Mouse (Mus musculus): ENCODE results near the gene Mas1.
"Not testable (repeated sequence)": the region's sequence is repeated elsewhere in the genome, so short reads cannot be mapped to it uniquely, and the experiment has no call there.

Mas1 gene

DNA sequence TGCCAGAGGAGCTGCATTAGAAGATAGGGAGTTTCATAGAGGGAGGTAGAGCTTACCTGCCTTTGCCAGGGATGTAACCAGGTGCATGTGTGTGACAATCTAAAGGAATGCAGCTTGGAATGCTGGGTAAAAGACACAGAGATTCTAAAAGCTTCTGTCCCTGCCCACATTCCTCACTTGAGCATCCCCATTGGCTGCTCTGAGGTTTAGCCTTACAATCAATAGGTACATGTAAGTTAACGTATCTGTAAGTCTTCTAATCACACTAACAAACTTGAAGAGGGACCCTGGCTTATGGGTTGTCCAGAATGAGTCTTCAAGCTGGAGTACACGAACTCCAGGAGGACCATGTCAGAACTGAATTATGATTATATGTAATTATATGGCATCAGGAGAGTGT is at the start of gene Mas1:
Gene Mas1 (minus strand): TSS at position 101 of the 400 bp plus-strand sequence.
- no peak for DNase-seq (ENCODE audit: extremely low spot score, low read depth, low spot score)

DNA sequence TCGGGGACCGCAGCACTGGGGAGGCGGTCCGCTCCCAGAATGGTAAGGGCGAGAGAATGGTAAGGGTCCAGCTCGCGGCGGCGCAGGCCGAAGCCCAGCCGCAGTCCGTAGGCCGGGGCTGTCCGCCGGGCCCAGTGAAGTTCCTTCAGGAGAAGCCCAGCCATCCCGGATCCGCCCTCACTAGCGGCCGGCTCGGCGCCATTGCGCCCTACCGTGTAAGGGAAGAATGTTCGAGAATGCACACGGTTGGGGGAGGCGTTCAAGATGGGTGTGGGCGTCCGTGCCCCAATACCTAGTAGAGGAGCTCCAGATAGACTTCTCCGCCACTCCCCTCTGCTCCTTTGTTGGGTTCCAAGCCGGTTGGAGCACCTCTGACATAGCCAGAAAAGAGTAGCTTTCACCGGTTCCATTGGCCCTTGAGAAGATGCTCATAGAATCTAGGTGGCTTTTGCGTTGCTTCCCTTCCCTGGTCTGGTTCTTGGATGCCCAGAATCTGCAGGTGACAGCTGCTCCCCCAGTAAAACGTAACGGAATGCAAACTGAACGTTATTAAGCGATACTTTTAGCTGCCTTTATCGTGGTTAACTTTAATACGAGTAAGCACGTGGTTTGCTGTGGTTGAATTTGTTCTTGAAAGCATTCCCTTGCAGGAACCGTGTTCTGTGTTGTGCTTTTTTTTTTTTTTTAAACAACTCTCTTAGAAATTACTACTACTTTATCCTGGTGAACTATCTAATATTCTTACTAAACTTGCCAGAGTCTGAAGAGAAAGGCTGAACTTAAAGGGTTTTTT is 48.8 kb upstream of the Mas1 start:
- no peak for DNase-seq (ENCODE audit: extremely low spot score, low read depth, low spot score)

DNA sequence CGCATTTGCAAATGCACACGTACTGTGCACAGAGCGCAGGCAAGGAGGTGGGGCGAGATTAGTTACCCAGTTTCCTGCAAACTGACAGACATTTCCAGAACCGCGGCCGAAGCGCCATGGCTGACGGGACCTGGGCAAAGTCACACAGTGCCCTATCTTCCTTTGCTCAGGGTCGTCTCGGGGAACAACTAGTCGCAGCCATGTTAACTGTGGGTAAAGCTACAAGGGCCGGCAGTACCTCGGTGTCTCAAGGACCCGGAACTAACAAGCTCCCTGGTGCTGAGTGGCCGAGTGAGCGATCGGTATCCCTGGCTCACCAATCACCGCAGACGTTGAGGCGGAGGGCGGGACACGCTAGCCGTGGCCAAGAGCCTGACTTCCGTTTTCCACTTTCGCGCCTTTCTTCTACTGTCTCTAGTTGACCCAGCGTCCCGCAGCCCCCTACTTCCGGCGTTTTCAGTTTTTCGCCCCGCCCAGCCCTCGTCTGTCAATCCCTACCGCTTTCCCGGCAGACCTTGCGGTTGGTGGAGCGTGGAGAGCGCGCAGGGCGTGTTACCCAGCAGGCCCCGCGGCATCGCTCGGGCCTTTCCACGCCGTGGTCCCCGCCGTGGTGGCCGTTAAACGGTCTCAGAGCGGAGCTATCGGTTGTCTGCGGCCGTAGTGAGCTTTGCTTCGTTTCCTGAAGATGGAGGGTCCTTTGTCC is 48.1 kb upstream of the Mas1 start, which contains the start of gene Mrpl18:
Gene Mrpl18 (minus strand): TSS at position 465 of the 703 bp plus-strand sequence.
- DNase-seq (ENCODE audit: extremely low spot score, low read depth, low spot score) = peak; percentile 95

DNA sequence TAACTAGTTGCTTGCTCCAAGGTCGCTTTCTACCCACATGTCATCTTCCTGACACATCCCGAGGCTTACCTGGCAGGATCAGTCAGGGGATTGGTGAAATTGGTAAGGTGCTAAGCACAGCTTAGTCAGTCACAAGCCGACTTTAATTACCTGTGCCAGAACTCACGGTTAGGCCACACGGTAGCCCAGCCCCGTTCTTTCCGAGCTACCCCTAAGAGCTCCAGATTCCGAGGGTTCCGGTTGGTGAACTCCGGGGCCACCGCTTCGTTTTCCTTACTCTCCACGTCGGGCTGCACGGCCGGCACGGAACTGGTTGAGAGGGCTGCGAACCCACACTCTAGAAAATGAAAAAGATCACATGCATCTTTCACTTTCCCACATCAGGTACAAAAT is 47.5 kb upstream of the Mas1 start, which contains the start of gene Tcp1:
Gene Tcp1 (plus strand): TSS at position 214 of the 393 bp plus-strand sequence.
- no peak for DNase-seq (ENCODE audit: extremely low spot score, low read depth, low spot score)

DNA sequence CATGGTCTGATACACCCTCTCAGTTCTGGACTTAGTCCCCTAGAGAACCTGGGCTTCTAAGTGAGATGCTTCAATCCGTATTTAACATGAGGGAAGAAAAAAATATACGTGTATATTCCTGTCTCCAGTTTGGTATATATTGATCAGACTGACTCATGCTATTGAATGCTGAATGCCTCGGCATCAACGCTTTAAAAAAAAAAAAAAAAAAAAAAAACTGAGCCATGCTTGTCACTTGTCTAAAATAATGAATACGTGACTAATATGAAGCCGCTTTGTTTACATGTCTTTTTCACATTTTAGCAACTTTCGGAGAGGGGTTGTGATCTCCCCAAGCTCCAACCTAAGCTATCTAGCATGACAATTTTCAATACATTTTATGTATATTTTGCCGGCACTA is 42.4 kb upstream of the Mas1 start:
- no peak for DNase-seq (ENCODE audit: extremely low spot score, low read depth, low spot score)

DNA sequence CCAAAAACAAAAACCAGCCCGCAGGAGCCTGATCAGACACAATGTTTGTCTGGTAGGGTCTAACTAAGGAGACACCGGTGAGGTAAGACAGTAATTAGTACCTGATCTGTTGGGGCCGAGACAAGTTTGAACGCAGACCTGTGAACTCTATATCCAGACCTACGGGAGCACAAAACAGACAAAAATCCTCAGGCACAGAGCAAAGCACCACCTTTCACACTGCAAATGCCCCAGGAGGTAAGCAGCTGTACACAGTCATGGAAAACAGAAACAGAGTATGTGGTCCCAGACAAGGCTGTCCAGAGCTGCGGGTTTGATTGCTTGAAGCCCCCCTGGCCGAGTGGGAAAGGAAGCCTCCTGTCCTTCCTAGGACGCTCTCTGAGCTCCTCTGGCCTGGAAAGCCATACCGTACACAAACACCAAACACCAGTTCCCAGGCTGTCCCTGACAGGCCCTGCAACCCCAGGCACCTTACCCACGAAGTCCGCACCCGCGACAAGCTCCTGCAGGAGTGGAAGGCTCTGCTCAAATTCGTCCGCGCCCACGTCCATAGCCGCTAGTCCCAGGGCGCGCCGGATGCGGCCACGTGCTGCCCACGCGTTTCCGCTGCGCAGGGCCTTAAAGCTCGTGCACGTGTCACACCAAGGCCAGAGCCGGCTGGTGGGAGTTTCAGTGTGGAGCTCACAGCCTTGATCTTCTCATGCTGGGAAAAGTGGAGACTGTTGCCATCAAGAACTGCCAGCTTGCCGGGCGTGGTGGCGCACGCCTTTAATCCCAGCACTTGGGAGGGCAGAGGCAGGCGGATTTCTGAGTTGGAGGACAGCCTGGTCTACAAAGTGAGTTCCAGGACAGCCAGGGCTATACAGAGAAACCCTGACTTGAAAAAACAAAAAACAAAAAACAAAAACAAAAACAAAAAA is 41.7 kb upstream of the Mas1 start, which contains the start of gene Pnldc1:
Gene Pnldc1 (minus strand): TSS at position 870 of the 920 bp plus-strand sequence.
- DNase-seq (ENCODE audit: extremely low spot score, low read depth, low spot score) = no peak

DNA sequence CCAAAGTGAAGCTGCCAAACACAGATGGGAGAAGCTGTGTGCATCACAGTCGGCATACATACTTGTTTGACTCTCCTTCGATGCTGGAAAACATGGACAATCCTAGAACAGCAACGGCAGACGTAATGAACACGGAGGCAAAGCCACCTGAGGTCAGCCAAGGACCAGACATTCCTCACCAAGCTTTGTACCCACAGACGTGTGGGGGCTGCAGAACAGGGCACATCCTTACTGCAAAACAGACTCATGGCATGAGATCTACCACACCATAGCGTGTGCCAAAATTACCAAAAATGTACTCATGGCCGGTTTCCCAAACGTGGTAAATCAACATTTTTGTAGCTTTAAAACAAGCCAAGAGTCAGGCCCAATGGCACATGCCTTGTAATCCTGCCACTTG is 38.5 kb upstream of the Mas1 start:
- DNase-seq (ENCODE audit: extremely low spot score, low read depth, low spot score) = no peak

DNA sequence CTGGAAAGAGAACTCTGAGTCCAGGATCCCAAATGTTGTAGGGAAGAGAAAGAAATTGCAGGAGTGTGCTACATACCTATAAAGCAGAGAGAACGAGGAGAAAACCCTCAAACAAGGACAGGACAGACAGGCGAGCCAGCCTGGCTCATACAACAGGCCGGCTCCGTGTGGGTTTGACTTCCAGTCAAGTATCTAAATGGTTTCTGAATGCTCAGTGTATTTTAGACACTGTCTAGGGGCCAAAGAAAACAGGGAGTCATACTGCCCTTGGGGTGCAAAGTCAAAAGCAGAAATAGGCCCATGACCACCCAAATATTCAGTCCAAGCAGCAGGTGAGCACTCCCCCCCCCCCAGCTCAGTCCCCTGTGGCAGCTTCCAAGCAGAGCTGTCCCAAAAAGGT is 37.9 kb upstream of the Mas1 start:
- no peak for DNase-seq (ENCODE audit: extremely low spot score, low read depth, low spot score)

DNA sequence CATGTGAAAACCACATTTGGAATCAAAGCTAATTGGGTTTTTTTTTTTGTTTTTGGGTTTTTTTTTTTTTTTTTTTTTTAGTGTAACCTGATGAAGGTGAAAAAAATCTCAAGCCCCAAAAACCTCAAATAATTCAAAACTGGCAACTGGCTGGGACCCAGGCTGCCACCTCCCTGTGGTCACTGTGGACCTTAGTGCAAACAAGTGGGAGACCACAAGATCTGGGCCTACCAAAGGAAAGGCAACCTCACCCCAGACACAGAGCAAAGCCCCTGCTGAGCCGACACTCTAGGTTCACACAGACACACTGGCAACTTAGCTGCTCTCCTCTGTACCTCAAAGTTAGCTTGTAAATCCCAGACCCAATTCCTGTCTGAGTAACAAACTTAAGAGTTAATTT is 36.4 kb upstream of the Mas1 start:
- no peak for DNase-seq (ENCODE audit: extremely low spot score, low read depth, low spot score)

DNA sequence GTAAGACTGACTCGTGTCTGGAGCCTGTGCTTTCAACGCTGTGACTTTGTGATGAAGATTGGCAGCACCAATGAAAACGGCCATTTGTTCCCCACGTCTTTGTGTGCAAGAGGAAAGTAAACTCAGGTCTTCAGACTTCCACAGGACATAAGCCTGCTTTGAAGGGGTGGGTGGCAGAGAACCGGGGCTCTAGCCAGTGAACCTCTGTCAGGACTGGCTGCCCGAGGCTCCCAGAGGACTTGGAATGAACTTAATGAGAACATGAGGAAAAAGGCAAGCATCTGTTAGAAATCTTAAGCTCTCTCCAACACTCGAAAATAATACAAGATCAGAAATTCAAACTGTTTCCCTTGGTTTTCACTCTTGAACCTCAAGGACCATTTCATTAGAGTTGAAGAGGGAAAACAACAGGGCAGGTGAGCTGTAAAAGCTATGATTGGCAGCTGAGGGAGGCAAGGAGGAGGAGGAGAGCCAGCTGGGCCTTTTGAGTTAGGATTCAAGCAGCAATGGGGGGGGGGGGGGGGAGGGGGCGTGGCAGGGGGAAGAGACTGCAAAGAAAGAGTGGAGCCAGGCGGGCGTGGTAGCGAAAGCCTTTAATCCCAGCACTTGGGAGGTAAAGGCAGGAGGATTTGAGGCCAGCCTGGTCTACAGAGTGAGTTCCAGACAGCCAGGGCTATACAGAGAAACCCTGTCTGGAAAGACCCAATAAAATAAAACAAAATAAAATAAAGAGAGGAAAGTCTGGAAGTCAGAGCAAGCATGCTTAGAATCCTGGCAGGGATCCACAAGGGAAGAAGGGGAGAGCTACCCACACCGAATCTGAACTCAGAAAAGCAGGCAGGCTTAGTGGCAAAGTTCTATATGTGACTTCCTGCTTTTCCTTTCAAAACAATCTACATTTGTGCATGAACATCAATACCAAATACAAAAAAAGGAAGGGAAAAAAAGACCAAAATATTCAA is 35.7 kb upstream of the Mas1 start:
- DNase-seq (ENCODE audit: extremely low spot score, low read depth, low spot score) = no peak

DNA sequence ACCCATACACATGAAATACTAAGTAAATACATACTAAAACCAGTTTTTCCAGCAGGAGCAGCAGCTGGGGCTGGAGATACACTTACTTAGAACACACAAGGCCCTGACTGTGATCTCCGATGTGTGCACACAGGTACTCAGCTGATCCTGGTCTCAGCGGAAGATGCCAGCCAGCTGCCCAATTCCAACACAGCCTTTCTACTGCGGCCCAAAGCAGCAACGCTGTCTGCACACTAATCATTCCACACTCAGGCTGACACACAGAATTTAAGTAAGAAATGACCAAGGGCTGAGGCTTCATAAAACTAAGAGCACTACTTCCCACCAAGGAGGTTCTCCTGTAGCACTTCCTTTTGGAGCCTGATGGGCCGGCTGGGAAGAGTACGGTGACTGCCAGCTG is 34.3 kb upstream of the Mas1 start:
- no peak for DNase-seq (ENCODE audit: extremely low spot score, low read depth, low spot score)

DNA sequence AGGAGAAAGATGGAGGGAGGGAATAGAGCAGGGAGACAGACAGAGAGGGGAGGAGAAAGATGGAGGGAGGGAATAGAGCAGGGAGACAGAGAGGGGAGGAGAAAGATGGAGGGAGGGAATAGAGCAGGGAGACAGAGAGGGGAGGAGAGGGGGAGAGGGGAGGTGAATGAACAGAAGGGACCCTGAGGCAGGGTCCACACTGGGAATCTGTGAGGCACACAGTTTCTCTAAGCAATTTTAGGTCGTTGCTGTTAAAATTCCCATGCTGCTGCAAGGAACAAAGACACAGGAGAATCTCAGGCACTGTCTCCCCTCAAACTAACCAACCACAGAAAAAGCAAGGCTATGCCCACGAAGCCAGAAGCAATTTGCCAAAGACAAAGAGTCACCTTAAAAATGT is 30.7 kb upstream of the Mas1 start:
- DNase-seq (ENCODE audit: extremely low spot score, low read depth, low spot score) = not testable (repeated sequence)

DNA sequence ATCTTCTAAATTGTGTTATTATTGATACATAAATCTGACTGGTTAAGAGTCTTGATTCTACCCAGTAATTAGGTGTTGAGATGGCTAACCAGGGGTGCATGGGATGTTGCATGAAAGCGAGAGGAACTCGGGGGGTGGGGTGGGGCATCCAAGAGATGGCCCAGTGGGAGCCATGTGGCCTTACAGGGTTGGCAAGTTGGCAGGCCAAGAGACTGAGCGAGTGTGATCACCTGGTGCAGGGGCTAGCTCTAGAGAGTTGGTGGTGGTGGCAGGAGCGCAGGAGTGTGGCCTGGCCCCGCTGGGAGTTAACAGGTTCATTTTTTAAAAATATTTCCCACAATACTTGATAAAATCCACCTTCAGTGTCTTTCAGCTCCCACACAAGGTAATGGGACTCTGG is 29.7 kb upstream of the Mas1 start:
- no peak for DNase-seq (ENCODE audit: extremely low spot score, low read depth, low spot score)

DNA sequence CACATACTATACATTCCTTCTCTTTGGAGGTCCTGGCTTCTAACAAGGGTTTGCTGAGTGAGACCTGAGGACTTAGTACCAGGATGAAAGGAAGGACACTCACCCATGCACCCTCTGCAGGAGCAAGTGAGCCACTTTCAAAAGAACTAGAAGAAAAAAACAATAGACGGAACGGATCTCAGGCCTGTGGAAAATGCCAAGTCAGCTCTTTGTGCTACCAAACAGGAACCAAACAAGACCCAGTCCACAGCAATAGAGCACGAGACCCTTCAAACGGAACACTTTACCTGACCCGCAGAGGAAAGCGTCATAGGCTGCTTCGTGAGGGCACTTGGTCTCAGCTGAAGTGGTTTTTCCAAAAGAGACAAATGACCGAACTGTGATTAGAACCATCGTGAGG is 24.1 kb upstream of the Mas1 start:
- DNase-seq (ENCODE audit: extremely low spot score, low read depth, low spot score) = no peak

DNA sequence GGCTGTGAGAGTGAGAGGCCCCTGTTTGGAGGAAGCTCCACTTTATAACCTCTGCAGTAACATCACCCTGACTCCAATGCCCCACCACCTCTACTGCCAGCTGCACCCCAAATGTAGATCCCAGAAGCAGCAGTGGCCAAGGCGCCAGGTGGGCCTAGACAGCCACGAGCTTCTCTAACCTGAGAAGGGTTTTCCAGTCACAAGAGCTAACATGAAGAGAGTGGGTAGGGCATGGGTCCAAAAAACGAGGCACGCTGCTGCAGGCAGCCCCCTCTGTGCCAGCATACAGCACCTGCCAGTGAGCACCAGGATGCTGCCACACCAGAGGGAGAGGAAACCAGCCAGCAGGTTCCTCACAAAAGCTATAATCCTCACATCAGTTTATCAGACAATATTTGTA is 23.1 kb upstream of the Mas1 start:
- no peak for DNase-seq (ENCODE audit: extremely low spot score, low read depth, low spot score)

DNA sequence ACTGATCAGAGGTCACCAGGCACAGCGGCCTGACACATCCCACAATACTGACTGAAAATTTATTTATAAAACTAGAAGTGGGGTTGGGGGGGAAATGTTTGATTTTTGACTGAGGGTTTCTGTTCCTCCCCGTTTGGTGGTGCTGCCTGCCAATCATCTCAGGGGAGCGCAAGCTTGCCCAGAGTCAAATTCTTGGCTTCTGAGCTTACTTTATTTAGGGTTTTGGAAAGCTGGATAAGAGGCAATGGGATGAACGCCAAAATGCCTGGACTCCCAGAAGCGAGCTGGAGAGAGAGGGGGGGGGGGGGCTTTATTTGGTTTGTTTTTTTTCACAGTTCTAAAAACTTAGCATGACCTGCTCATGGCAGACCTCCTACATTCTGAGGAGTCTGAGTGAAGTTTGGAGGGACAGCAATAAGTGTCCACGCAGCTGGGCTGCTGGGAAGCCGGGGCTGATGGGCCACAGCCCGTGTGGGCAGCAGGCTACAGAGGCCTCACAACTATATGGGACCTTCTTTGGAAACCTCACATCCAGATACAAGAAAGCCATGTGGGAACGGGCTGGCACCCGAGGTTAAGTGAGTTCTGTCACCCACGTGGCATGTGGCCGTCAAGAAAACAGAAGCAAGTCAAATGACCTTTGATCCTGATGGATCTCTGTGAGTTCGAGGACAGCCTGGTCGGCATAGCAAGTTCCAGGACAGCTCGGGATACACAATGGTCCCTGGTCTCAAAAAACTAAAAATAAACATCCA is 19.3 kb upstream of the Mas1 start:
- no peak for DNase-seq (ENCODE audit: extremely low spot score, low read depth, low spot score)

DNA sequence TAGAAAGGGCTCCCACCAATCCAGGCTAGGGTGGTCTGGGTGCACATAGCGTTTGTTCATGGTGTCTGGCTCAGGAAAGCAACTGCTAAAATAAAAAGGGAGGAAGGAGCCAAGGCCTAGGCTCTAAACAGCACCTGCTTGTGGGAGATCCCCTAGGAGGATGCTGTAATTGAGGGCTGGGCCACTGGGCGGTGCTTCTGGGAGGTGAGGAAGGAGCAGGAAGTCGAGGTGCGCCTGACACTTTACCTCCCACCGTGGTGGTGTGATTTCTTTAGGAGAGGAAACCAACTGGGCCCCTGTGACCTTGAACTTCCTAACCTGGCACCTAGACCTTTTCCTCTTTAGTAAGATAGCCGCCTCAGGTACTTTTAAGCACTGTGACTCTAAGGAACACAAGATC is 18.7 kb upstream of the Mas1 start:
- no peak for DNase-seq (ENCODE audit: extremely low spot score, low read depth, low spot score)

DNA sequence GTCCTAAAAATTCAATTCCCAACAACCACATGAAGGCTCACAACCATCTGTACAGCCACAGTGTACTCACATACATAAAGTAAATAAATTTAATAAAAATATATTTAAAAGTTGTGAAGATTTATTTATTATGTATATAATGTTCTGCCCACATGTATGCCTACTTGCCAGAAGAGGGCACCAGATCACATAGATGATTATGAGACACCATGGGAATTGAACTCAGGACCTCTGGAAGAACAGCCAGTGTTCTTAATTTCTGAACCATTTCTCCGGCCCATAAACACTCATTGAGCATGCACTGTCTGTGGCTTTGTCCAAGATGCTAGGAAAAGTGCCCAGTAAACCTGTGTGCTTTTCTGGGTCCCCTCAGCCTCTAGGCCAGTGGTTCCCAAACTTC is 13.3 kb upstream of the Mas1 start:
- no peak for DNase-seq (ENCODE audit: extremely low spot score, low read depth, low spot score)

DNA sequence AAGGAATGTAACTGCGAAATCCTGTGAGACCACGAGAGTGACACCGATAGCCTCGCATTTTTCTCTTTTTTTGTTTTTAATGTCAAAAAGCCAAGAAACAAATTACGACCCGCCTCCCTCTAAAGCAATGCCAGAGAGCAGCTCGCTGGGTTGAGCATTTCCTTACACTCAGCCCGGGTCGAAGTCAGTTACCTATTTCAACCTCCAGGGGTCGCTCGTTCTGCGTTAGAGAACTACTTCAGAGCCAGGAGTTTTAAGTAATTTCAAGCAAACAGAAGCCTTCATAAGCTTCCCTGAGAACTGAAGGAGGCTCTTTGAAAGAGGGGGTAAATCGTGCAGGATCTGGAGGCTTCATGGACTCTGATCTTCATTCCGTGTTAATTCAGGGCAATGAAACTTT is 12.2 kb upstream of the Mas1 start:
- peak; percentile 80 for DNase-seq (ENCODE audit: extremely low spot score, low read depth, low spot score)
